Mouse (Mus musculus) NIH3T3 (cell line): ENCODE measurements around the gene Defb45.

Source experiments
- DNase-seq: peaks from one replicate; pipeline ENCODE4 v3.0.0-alpha.2; 2012; ENCODE audit warnings: low read depth

Gene Defb45

DNA sequence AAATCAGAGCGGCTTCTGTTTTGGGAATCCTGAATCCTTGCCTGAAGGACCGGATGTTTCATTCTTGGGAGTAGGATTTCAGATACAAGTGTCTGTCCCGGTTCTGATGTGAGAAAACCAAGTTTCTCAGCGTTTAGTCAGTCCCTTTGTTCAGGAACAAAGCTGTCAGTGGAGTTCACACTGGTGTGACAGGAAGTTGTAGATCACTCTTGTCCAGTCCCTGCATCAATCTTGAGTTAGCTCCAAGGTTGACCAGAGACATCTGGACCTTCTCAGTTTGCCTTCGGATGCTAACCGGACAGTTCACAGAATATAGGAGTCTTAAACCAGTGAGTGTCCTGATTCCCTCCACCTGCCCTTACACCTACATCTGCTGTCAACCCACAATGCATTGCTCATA lies 8.5 kb upstream of the Defb45 start:
- DNase-seq: no peak

DNA sequence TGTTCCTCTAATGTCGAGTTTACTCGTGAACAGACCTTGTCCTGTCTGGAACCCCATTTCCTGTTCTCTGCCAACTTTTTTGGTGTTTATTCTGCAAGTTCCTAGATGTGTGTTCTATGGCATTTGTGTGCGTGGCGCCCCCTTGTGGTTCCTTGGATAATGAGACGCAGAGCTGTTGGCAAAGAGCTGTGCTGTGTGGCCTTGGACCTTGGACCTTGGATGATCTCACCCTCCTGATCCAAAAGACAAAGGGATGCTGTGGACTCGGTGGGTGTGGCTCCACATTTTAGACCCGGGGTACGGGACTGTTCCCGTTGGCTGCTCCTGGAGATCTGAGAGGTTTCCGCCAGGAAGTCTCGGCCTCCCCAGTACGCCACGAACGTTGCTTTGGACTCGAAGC lies 4.9 kb upstream of the Defb45 start, which contains the start of gene Defb36:
Defb36 (plus strand) TSS at position 271 of the 400 bp plus-strand sequence.
- DNase-seq: peak; percentile 52

DNA sequence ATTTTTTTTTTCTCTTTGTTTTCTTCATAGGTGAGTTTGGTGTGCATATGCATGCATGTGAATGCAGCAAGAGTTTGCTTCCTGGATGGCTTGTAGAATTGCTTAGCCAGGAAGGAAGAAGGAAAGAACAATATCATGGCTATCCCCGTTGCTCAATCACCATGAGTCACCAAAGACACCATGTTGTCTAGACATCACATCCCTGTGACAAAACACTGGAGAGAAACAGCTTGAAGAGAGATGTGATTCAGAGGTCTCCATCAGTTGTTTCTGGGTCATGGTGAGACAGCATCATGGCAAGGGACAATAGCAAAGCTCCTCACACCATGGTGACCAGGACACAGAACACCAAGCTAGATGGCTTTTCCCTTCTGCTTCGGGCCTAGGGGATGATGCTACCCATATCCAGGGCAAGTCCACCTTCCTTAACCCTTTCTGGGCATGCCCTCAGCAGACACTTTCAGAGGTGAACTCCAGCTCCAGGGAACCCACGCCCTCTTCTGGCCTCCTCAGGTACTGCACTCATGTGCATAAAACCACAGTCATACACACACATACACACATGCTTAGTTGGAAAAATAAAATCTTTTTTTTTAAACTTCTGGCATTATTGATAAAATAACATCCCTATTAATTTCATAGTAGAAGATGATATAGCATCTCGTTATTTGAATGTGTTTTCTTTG lies 2.2 kb upstream of the Defb45 start:
- no peak for DNase-seq

DNA sequence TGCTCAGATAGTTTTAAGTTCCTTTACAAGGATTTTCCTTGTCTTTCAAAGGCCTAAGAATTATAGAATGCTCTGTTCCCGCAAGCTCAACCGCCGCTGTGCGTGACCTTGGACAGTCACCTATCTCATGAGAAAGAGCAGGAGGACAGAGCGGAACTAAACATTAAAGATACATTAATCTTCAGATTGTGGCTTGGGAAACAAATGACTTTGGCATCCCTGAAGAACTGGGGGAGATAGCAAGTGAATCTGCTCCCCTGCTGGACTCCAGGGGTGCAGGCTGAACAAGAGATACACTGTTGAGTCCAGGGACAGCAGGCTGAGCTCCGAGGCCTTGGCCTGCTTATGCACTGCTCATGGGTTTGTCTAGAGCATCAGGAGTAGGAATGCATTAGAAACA lies 877 bp upstream of the Defb45 start:
- no peak for DNase-seq

DNA sequence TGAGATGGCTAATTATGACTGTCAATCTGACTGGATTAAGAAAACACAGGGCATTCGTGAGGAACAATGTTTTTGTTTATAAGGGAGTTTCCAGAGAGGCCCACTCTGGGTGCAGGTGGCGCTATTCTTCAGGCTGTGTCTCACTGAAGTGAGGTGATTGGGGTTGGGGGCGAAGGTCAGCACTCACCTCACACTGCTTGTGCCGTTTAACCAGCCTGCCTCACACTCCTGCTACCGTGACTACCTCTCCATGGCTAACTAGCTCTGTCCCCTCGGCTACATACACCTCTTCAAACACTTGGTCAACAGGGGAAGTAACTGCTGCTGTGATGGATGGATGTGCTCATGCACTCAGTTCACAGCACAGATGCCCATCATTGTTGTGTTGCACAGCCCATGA lies 10.2 kb downstream of the Defb45 start:
- no peak for DNase-seq

DNA sequence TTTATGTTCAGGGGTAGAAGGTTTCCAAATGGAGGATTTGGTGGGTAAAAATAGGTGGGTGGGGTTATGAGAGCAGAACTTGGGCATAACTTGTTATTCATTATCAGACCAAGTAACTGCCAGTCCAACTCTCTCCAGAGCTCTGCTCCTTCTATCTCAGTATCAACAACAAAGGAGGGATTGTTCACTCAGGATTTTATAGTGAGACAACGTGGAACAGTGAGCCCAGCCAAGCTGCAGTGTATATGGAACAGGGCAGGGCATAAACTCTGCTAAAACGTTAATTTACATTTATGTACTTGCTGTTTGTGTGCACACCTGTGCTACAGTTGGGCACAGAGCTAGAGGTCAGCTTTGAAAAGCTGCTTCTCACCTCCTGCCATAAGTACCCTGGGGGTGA lies 10.7 kb downstream of the Defb45 start:
- DNase-seq: no peak

DNA sequence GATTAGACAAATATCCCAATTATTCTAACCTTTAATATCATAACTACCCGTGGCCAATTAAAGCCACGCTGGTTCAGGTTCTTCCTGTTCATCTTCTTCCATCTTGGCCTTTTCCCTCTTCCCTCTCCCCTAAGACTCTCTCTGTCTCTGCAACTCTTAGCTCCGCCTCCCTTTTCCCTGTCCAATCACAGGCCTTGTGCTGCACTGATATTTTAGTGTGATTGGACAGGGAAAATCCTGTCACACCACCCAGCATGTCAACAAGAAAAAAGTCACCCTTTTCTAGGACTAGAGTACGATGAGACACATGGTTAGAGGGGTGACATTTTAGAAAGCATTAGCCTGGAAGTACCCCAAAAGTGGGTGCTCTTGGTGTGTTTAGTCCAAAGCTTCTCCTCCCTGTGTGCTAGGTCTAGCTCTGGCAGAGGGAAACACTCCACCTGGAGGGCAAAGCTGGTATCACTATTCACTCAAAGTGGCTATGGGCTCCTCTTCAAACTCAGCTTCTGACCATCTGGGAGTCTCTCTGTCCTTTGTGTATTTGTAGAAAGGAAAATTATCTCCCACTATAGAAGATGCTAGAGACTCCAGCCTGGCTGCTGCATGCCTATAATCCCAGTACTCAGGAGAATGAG lies 12.2 kb downstream of the Defb45 start:
- peak; percentile 50 for DNase-seq

DNA sequence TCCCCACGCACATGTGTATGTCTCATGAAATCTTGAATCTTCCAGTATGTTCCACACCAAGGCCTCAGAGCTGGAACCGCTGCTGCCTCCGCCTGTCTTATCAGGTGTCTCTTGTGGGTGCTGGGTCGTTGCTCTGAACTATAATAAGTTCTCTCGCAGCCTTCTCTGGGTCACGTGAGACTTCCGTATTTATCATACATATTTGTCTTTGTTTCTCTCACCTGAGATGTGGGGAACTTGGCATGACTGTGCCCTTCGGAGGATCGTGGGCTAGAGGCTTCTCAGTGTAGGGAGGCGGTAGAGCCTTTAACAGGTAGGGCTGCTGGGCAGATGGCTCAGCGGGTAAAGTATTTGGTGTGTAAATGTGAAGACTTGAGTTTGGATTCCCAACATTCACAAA lies 18.6 kb downstream of the Defb45 start:
- no peak for DNase-seq

DNA sequence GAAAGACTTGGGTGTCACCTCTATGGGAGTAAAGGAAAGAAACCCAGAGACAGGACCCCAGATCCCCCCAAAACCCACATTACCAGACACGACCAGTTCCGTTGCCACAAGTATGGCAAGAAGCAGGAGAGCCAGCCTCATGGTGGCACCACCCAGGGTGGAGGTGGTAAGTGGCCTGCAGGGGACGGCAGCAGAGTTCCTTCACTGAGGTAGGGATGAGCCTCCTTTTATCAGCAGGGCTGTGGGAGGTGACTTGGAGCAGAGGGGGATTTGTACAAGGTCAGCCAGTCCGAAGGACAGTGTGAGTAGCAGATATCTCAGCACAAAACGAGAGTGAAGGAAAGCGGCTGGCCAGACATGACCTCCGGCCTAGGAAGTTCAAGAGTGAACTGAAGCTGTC lies 19.1 kb downstream of the Defb45 start, which contains the start of gene Defb19:
Defb19 (minus strand) TSS at position 206 of the 400 bp plus-strand sequence.
- no peak for DNase-seq

DNA sequence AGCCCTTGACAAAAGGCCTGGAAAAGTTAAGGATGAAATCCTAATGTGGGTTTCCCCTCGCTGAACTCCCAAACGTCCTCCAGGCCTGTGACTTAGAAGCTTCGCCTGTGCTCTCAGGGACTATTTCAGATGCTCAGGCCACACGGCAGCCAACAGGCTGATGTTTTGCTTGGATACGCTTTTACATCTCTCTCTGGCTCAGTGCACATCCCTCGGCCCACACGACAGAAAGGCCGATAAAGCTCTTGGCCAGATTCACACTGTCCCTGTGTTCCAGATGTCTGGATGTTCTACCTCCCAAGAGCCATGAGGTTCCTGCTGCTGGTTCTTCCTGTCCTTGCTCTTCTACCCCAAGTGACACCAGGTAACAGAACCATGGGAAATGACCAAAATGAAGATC lies 25.7 kb downstream of the Defb45 start:
- no peak for DNase-seq

DNA sequence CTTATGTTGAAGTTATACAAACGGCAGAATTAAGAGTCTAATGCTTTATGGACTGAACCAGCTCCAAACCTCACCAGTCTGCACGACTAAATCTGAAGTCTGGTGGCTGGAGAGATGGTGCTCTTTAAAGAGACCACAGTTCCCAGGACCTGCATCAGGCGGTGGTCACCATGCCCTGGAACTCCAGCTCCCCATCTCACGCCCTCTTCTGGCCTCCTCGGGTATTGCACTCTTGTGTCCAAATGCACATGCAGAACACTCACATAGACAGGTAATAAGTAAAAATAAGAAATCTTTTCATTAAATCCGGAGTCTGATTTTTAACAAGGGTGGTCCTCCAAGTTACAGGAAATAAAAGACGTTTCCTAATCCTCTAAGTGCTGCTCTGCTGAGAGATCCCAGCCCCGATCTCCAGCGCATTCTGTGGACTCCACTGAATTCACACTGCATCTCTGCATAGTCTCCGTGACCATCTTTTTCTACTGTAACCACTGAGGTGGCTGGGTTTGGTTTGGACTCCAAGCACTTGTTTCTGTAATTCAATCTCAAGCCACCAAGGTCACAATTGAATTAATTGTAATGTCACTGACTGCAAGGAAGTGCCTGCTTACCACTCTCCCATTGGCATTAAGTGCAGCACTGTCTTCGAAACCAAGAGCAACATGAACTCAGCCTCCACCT lies 26.9 kb downstream of the Defb45 start, which contains the start of gene Defb21:
Defb21 (plus strand) TSS at position 631 of the 681 bp plus-strand sequence.
- DNase-seq: peak; percentile 22

DNA sequence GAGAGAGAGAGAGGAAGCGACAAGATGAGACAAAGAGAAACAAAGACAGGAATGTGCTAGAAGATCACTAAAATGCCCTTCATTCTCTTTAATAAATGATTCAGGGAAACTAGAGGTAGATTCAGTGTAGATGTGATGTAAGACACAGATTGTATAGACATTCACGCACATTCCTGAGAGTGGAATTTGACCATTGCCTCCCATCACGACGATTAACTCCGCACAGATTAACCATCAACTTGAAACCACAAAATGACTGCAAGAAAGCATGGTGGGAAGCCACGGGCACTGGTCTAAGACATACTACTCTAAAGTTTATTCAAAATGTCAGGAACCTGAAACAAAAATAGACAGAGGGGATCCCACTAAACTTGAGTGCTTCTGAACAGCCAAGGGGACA lies 28.9 kb downstream of the Defb45 start:
- DNase-seq: no peak

DNA sequence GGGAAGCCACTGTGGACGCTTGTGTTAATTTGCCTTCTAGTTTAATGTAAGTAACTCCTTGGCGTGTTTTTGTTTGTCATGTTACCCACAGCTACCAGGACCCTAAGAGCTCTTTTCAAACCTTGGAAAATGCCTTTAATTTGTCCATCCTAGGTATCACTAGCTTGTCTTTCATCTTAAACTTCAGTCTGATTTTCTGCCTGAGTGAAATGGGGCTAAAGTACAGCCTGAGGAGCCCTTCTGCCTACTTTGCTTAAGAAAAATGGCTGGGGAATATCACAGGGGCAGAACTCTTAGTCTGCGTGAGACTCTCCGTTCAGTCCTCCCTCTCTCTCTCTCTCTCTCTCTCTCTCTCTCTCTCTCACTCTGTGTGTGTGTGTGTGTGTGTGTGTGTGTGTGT lies 29.3 kb downstream of the Defb45 start:
- DNase-seq: no peak

DNA sequence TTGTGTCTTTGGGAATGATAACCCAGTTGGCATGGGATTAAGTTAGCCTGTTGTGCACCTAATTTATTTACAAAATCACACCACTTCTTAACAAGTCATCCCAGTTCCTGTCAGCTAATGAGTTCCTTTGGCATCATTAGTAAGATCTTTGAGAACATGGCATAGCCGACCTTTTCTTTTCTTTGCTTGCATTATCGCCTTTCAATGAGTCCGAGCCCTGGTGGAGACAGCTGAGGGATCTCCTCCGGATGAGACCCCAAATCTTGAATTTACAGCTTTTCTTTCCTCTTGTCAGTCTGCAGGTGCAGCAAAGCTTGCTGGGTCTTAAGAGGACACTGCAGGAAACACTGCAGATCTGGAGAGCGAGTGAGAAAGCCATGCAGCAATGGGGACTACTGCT lies 30.2 kb downstream of the Defb45 start, which contains the start of gene Gm17416:
Gm17416 (plus strand) TSS at position 301 of the 400 bp plus-strand sequence.
- DNase-seq: no peak

DNA sequence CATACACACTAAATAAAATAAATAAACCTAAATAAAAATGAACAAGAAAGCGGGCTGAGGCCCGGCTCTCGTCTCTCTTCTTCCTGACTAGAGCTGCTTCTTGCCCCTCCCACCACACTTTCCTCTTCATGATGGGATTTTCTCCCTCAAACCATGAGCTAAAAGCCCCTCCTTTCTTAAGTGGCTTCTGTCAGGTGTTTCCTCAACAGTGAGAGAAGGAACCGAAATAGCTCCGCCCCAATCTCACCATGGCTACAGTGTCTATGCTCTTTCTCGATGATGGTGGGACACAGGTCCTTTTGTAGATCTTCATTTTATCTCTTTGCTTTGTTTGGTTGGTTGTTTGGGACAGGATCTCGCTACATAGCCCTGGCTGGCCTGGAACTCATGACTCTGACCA lies 42.5 kb downstream of the Defb45 start:
- no peak for DNase-seq

DNA sequence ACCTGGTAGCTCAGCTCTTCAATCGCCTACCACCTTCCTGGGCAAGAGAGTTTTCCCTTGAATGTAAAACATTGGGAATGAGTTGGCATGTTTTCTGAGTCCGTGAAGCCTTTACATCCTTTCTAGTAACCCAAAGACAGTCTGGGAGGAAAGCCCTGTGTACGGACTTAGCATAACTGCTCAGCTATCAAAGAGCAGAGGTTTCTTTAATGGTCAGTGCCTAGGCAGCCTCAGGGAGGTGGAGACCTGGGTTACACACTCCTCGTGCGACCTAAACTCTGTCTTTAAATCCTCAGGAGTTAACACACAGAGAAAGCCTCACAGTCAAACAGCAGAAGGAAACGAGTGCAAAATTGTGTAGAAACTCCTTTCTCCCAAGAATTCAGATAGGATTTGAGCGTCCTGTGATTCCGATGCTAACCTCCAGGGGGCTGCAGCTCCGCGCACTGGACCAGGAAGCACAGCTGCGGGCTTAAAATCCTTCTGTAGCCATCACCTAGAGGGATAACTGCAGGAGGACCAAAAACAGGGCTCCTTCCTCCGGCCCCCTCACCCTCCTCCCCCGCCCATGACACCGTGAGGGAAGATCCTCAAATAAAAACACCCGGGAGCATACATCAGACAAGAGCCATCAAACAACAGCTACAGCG lies 45.3 kb downstream of the Defb45 start:
- DNase-seq: peak; percentile 85

DNA sequence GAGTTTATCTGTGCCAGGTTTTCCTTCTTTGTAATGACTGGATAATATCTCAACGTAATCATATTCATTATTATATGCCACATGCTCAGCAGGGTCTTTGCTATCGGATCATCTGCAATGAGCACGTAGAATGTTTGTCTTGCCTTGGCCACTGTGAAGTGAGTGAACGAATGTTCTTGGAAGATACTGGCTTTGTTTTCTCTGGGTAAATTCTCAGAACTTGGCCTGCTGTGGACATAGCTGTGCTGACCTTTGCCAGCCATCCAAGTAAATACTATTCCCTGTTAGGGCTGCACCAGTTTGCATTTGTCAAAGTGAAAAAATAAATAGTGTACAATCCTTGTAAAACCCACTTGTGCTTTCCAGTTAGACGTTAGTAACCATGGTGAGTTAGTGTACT lies 51.1 kb downstream of the Defb45 start:
- no peak for DNase-seq

DNA sequence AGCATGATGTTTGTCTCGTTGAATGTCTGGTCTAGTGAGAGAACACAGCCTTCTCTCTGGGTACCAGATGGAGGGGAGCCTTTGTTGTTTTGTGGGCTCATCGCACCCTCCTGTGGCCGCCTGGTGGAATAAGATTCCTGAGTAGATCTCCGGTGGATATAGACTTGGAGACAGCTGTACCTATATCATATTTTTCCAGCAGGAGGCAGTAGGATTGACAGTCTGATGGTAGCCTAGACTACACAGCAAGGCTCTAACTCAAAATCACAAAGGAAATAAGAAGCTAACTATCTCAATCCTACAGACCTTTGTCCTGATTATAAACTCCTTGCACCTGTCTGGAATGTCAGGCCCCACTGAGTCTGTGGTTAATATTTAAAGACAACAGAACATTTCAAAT lies 54.5 kb downstream of the Defb45 start:
- DNase-seq: peak; percentile 68

DNA sequence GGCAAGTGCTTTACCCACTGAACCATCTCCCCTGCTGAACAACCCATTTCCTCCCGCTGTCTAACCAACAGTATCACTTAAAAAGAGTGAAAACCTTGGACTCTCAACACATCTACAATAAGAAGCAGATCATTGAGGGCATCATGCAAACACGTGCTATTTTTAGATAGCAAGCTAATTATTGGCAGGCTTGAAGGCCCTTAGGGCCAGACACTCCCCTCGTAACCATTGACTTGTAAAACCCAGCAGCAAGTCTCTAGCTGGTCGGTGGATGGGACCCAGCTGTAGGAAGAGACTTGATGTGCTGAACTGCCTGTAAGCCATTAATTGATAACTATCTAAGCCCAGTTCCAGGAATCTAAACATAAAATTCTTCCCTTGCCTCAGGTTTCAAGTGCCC lies 55.7 kb downstream of the Defb45 start:
- DNase-seq: no peak
